Comparison of ENCODE assay signal across 18 mouse cellular contexts in the genomic region with DNA sequence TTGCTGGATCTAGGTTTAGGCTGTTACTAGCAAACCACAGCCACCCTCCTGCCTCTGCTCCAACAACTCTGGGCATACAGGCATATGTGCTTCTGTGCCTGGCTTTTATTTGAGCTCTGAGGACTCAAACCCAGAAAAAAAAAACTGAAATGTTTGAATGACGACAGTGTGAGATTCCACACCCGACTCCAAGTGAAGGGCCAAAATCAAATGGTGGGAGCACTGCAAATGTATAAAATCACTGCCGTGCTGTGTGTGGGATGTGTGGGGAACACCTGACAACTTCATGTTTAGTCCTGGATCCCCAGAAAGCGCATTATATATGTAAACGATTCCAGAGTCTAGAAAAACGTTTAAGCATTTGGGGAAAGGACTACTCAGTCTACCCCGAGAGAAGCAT.
DNase-seq lines count a peak whose midpoint lies in the region; ATAC-seq lines count a peak whose summit lies in the region.
"Had no signal": no experiment of that assay in that cellular context is flagged by ENCODE, and none has a peak within 500 bp of the region (broad histone marks: within the 10 kb centered on the region; RNA-seq: fewer than 3 reads in every experiment).

No protein-coding gene starts in this region.

- DNase-seq in left cerebral cortex, postnatal 36 days (ENCODE audit: low spot score in 2 of 2): peak; percentile 16 to 35
- DNase-seq in left cerebral cortex, adult 18-20 months (ENCODE audit: low spot score in 2 of 2): no peak
- DNase-seq in right cerebral cortex, postnatal 25 days: peak; percentile 32
- DNase-seq in right cerebral cortex, postnatal 14 days: no peak
- DNase-seq in telencephalon, adult 2 months (ENCODE audit: low read depth, low spot score): peak; percentile 50
- DNase-seq: adrenal gland, adult 2 months; adrenal gland, postnatal 14 days; cerebellum, adult 11-12 months; cerebellum, adult 8-10 months; cerebellum, postnatal 14 days; gastrocnemius, postnatal 25 days; heart, adult 18-20 months; heart, postnatal 10 days; heart, postnatal 36 days had no signal

- intact Hi-C loops in left cerebral cortex, postnatal 36 days (cut with DNase I): no loop called here

- ATAC-seq in erythroblast, adult 5-6 weeks (replicated peaks; ENCODE audit: low FRiP score, poor library complexity, severe bottlenecking): no peak
- ATAC-seq: CD4-positive, CD25-positive, alpha-beta regulatory T cell, adult 4 months; hindbrain, postnatal 0 days; inflammation-experienced regulatory T-cells, adult 6 months had no signal

Comparison
In these comparisons a context has a peak if more than half of its experiments do, and no peak if none do; other contexts are left out.
1. DNase-seq: peak in left cerebral cortex, postnatal 36 days (2 of 2), right cerebral cortex, postnatal 25 days (single experiment) and telencephalon, adult 2 months (single experiment); none in left cerebral cortex, adult 18-20 months (0 of 2) and right cerebral cortex, postnatal 14 days (single experiment).